Mouse (Mus musculus) embryo, embryonic 11.5 days (tissue): ENCODE data around the gene Abhd5.
"Not testable (repeated sequence)": the region's sequence is repeated elsewhere in the genome, so short reads cannot be mapped to it uniquely, and the experiment has no call there.

Experiments
- DNase-seq: peaks from one replicate; pipeline ENCODE4 v3.0.0-alpha.2; 2012; ENCODE audit warnings: low read depth, low spot score

Abhd5 gene

DNA sequence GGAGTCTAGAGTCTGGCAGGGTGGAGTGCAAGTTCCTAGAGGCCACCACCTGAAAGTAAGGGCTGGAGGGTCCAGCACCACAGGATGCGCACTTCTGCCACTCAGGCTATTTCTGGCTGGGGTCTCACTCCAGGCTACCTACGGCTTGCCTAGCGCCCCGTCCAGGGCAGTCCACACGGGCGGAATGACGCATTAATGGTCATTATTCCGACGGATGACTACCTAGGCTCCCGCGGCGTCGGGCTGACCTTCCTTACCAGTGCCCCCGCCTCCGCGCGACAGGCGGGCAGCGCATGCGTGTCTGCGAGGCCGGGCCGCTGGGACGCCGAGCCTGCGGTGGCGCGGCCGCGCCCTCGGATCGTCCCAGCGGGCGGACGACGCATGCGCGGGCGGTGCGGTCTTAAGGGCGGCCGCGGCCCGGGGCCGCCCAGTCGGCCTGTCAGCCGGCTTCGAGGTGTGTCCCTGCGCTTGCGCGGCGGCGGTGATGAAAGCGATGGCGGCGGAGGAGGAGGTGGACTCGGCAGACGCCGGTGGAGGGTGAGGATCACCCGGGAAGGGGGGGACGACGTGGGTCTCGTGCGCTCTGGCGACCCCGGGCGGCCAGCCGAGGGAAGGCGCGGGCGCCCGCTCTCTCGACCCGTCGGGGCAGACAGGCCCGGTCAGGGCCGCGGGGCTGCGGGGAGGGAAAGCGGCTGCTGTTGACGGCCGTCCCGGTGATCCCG lies at the start of gene Abhd5:
Gene Abhd5, plus strand, starts transcription at position 306 of the 722 bp plus-strand sequence.
- peak; percentile 91 for DNase-seq

DNA sequence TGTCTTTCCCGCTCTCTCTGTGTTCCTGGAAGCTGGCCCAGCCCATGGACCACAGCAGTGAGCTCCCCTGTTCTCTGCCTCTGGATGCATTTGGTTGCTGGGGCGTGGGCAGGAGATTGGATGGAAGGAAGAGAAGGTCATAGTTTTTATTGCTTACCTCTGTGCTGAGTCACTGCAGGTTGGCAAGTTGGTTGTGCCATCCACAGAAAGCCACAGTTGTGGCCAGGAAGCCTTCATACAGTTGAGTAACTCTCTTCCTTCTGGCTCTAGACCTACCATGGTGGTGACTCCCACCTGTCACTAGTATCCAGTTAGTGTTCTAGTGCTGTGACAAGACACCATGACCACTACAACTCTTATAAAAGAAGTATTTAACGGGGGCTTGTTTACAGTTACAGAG lies 46.1 kb upstream of the Abhd5 start:
- no peak for DNase-seq

DNA sequence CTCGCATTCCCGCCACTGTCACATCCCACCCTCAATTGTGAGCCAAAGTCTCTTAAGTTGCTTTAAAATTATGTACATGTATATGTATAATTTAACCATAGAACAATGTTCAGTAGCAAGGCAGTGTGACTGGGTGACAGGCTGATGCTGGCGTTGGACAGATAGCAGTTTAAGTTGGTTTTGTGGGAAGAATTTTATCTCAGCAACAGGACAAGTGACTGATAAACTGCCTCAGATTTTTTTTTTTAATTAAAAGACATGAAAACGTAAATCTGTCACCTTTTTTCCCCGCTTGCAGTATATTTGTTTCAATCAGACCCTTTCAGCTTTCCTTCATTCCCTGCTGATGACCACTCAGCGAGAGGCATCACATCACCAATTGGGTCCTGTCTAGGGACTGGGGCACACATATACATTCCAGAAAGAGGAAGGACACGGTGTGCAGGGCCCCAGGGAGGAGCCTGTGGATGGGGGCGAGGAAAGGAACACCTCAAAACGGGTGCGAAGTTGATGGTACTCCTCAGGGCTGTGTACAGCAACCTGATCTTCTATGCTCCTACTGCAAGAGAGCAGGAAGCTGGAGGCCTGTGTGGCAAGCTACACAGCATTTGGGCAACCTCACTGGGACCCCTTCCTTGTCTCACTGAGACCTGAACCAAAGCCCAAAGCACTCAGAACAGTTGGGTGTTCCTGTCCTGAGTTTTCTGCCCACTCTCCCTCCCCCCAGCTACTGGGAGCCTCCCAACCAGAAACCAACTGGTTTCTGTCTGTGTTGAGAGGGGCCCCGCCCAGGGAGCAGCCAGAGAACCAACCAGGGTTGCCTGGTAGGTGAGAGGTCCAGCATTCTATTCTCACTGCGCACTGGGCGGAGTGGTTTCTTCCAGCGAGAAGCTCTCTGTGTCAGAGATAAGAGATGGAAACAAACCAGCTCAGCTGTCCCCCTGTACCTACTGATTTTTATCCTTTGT lies 42.1 kb upstream of the Abhd5 start:
- no peak for DNase-seq

DNA sequence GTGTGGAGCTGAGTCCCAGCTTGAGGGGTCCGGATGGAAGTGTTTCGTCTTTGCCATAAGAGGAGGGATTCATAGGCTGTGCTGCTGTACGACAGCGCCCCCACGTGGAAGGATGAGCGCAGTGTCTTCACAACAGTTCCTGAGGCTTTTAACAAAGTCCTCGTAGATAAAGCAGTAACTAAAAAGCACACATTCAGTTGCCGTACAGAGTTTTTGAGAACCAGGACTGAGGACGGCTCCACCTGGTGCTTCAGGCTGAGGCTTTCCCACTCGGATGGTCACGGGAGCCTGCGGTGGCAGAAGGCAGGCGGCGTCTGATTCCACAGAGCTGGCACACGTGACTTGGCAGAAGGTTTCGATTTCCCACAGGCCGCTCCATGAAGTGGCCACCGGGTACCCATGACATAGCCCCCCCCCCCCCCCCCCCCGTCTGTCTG lies 40.8 kb upstream of the Abhd5 start:
- DNase-seq = peak; percentile 83

DNA sequence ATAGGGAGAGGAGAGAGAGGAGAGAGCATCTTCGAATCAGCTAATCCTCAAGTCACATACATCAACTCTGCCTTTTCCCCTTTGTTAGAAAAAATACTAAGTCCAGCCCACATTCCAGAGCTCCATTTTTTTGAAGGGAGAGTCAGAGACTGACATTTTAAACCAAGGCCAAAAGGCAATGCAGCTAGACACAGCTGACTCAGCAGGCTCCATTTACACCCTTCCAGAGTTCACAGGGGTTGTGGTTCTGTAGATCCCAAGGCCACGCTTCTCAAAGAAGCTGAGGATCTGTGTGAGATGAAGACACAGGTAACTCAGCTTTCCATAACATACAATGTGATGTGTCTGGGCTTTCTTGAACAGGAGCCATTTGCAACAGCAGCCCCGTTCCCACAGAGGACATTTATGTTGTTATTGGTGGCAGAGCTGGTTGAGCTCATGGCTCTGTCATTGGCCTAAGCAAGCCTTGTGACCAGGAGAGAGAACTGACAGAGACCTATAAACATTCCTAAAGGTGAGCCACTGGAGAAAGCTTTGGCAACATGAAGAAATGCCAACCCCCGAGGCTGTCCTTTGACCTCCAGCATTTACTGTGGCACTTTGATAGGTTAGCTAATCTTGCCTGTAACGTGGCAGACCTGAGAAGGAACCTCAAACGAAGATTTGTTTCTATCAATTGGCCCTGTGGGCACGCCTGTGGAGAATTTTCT lies 40.2 kb upstream of the Abhd5 start:
- no peak for DNase-seq

DNA sequence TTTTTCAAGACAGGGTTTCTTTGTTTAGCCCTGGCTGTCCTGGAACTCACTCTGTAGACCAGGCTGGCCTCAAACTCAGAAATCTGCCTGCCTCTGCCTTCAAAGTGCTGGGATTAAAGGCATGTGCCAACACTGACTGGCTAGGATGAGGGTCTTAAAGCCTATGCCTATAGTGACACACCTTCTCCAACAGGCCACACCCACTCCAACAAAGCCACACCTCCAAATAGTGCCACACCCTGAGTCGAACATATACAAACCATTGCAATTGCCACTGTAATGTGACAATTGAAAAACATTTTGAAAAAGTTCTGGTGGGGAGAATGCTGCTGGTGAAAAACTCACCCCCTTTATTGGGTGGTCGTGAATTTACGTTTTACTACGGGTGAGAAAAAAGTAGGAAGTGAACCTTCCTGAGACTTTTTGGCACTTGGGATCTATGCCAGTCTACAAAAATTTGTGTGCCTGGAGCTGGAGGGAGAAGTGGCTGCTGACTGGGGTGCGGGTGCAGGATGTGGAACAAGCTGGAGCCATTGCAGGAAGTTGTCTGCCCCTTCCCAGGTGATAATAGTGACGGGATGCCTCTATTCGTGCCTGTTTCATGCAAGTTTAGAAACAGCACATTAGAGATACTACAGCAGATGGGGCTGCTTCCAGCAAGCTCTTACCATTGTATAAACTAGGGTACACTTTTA lies 39.0 kb upstream of the Abhd5 start:
- no peak for DNase-seq

DNA sequence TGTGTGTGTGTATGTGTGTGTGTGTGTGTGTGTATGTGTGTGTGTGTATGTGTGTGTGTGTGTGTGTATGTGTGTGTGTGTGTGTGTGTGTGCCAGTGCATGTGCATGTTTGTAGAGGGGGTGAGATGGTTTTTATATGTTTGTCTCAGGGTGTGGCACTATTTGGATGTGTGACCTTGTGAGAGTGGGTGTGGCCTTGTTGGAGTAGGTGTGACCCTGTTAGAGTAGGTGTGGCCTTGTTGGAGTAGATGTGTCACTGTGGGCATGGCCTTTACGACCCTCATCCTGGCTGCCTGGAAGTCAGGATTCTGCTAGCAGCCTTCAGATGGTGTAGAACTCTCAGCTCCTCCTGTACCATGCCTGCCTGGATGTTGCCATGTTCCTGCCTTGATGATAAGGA lies 38.3 kb upstream of the Abhd5 start:
- DNase-seq = not testable (repeated sequence)

DNA sequence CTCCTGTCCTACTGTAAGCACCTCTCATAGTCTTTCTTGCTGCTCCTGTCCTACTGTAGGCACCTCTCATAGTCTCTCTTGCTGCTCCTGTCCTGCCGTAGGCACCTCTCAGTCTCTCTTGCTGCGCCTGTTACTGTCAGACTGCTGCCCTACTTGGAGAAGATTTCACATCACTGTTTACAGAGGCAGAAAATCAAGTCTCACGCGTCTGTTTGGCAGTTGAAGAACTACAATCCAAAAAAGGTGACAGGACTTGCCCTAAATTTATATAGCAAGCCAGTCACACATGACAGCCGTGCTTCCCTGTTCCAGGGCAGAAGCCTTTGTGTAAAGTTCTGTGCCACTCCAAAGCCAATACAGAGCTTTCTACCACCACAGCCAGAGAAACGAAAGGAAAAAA lies 37.0 kb upstream of the Abhd5 start:
- DNase-seq = no peak

DNA sequence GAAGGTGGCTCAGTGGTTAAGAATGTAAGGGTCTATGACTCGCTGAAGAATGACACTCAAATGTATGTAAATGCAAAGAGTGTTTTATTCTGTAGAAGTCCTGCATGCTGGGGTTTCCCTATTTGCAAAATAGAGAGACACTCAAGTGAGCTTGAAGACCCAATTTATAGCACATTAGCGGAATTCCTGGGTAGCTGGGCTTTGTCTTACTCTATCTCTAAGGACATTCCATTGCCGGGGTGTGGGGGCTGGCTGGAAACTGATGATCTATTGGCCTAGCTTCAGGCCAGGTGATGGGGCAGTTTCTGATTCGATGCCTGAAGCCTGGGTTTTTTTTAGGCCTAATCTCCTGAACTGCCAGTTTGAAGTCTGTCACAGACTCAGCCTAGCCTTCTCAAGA lies 36.5 kb upstream of the Abhd5 start:
- DNase-seq = no peak

DNA sequence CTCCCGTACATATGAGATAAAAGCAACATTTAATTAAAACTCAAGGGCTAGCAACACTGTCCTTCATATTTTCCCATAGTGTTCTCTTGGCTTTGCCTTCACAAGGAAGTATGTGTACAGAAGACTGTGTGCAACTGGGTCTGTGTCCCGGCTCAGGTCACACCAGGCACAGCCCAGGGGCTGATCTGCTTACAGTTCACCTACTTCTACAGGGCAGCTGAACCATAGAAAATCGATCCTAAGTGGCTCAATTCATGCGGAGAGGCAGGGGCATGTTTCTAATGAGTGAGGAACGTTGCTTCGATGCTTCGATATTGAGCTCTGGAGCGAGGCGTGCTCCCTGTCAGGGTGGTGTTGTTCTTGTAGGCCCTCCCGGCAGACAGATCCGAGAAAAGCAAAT lies 35.9 kb upstream of the Abhd5 start:
- DNase-seq = no peak

DNA sequence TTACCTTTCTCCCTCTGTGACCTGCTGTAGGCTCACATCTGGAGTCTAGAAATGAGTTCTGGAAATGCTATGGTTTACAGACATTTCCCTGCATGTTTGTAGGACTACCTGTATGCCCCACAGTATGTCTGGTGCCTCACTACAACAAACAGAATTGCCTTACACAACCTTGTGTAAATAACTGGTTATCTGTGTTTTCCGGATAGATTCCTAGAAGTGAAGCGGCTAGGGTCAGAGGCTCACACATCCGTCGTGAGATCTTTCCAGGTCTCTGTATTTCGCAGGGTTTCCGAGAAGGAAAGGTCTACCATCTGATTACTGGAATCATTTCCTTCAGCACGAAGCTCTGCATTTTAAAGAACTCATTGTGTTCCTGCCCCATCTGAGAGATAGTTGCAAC lies 34.8 kb upstream of the Abhd5 start:
- no peak for DNase-seq

DNA sequence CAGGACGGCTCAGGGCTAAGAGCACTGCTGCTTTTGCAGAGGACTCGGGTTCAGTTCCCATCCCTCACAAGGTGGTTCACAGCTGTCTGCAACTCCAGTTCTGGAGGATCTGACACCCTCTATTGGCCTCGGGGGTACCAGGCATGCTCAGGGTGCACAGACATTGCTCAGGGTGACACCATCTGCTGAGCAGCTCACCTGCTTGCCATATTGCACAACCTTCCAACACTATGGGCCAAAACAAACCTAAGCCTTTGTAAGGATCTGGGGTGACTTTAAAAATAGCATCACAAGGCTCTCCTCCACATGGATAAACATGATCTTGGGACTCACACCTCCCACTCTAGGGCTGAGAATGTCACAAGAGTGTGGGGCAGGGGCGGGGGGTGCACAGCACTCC lies 30.8 kb upstream of the Abhd5 start:
- DNase-seq = no peak

DNA sequence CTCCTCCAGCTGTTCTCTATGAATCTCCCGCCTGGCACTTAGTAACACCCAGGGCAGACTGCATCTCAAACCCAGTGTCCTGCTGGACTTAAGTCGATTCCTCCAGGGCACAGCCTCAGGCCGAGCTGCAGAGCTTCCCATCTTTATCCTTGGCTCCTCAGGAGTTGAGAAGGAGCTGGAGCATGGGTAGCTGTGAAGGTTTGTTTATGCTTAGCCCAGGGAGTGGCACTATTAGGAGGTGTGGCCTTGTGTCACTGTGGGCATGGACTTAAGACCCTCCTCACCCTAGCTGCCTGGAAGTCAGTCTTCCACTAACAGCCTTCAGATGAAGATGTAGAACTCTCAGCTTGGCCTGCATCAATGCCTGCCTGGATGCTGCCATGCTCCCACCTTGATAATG lies 29.1 kb upstream of the Abhd5 start:
- DNase-seq = no peak

DNA sequence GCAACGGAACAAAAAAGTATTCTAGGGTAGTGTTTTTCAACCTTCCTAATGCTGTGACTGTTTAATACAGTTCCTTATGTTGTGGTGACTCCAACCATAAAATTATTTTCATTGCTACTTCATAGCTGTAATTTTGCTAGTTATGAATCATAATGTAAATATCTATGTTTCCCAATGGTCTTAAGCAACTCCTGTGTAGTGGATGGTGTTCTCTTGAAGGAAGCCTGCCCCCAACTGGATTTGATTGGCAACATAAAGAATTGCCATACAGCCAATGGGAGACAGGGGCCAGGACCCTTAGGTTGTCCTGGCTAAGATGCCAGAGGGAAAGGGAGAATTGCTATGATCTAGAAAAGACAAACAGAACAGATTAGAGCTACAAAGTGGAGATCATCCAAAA lies 25.4 kb upstream of the Abhd5 start:
- no peak for DNase-seq

DNA sequence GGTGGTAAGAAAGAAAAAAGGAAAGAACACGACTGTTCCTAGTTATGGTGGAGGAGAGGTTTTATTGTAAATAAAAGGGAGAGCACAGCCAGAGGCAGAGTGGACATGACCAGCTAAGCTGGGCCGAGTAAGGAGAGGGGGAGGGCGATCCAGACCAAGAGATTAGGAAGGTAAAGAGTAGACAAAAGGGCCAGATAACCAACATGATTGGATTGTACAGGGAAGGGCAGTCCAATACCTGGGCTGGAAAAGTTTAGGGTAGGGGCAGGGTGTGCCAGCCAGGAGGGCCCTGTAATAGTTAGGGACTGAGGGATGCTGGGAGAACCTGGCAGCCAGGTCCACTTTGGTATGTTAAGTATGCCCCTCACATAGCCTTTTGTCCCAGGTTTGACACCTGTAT lies 23.2 kb upstream of the Abhd5 start:
- DNase-seq = no peak

DNA sequence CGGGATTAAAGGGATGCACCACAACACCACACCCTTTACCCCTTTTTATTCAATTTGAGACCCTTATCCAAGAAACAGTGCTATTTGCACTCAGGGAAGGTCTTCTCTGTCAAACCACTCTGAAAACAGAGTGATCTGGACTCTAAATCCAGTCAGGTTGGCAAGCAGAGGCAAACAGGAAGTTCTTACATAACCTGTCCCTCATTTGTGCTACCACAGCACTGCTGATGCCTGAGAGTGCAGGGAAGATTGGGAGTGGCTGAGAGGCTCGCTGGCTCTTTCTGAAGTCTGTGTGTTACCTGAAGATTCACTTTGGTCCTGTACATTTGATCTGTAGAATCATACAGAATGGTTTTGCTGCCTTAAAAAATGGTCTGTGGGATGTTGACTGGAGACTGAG lies 14.7 kb upstream of the Abhd5 start:
- DNase-seq = no peak

DNA sequence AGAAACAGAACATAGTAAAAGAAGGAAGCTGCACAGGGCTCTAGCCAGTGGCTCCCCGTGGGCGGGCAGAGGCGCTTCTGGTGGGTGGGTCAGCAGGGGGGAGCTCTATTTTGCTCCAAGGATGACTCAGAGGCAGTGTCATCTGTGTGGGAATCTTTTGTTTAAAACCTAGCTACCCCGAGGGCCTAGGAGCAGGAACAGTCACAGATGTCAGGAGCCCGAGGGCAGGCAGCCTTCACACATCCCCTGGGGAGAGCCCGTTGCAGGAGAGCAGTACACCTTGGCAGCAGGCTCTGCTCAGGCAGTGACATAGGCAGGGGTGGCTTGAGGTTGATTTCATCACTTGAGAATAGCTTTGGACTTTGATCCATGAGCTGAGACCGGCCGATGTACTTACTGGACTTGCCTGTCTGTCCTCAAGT lies 13.9 kb upstream of the Abhd5 start:
- no peak for DNase-seq

DNA sequence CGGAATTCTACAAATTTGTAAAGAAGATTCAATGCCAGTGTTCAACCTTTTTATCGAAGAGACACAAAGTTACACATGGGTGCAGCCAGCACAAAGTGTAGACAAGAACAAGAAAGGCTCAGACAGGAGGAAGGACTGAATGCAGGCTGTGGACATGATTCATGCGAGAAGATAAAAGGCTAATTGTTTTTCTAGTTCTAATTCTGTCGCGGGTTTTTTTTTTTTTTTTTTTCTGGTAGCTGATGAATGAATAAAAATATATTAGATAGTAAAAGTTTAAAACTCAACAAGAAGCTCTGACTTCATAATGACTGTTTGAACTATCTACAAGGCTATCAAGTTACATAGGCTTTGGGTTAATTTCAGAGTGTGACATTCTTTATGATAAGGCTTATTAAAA lies 11.4 kb upstream of the Abhd5 start:
- DNase-seq = no peak

DNA sequence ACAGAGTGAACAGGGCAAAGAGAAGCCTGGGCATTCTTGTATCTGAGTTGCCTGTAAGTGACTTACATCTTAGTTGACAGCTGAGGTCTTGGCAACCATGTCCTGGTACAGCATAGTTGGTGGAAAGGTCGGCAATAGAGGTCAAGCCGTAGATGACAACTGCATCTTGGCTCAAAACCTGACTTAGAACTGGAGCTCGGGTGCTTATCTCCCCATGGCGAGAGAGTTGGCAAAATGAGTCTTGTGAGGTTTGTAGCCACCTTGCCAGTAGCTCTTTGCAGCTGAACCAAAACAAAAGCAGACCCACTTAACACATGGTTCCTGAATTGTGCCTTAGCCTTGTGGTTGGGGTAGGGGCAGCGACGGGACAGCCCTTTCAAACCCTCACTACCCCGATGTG lies 8.0 kb upstream of the Abhd5 start:
- no peak for DNase-seq

DNA sequence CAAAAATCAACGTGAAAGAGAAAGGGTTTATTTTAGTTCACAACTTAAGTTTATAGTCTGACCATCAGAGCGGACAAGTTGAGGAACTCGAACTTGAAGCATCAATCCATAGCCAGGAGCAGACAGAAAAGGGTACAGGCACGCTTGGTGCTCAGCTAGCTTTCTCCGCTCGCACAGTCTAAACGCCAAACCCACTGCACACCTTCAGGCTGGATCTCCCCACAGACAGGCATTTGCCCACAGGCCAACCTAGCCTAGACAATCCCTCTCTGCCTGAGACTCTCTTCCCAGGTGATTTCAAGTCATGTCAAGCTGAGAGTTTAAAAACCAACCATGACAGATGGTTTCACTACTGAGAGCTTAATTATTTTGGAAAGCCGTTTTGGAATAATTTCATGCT lies 6.8 kb upstream of the Abhd5 start:
- no peak for DNase-seq

DNA sequence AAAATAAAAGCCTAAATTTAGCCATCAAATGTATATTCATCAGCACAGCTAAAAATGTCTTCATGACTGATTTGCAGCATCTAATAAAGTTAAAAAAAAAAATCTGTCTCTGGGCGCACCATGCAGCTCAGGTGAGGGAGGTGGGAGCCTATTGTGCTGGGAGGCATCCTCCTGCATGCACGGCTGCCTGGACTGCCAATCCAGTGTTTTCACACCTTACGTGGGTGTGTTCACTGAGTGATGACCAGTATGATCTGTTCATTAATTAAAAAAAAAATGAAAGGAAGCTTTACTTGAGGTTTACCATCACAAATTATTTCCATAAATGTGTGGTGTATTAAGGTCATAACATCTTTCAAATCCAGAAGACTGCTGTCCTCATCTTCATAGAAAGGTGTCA lies 6.1 kb upstream of the Abhd5 start:
- no peak for DNase-seq

DNA sequence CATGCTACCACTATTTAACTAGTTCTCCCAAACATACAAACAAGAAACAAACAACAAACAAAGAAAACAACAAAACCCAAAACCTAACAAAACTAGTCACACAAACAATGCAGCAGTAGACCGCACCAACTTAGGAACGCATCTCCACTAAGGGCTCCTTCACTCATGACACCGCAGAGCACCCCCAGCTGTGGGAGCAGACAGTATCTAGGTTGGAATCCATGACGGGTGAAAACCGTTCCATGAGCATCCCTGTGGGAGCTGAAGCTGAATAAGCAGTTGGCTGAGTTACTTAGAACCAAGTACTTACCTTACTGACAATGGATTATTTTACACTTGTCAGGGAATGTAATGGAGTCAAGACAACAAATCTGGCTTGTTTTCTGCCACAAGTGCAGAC lies 5.3 kb upstream of the Abhd5 start:
- DNase-seq = no peak
